Mouse (Mus musculus) heart, adult 2 months (tissue): ENCODE measurements around the gene Cpne4.

Source experiments
- CTCF ChIP-seq: fragments of 200-600 bp; IDR thresholded peaks from 2 replicates; pipeline ENCODE4 v1.8.1; 2022; ENCODE audit warnings: antibody characterized with exemption, mild to moderate bottlenecking, moderate library complexity
- EP300 ChIP-seq: fragments of 200-500 bp; IDR thresholded peaks from 2 replicates; pipeline ENCODE4 v1.6.1; 2011; ENCODE audit warnings: low read depth, low read length, control low read depth; ENCODE audit not compliant: insufficient read depth
- POLR2A ChIP-seq: fragments of 200-500 bp; IDR thresholded peaks from 2 replicates; pipeline ENCODE4 v1.6.1; 2011; ENCODE audit warnings: mild to moderate bottlenecking, low read depth, low read length, control low read depth; ENCODE audit not compliant: insufficient read depth

- TF ChIP-seq EP300 (no peak), POLR2A (no peak), CTCF (no peak)
These were observed 325.5 kb downstream of the Cpne4 start for GRCm38 (mm10) chr9:104872586-104872985.
